Mouse (Mus musculus): ENCODE results near the gene Galnt16.

DNA sequence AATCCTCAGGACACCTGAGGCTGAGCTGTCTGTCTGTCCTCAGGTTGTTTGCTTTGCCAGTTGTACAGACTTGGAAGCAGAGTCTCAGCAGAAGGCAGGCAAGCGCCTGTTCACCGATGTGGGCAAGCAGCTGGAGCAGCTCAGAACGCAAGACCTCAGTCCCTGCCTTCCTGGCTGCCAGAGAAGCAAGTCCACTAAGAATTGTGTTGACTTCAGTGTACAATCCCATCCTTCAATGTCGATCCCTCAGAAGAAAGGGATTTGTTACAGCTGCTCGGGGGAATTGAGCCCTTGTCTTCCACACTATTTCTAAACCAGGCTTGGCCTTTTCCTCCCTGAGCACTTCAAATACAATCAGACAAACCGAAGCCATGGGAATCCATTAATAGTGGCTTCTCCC lies 20.2 kb downstream of the Galnt16 start:
- no peak for TF ChIP-seq CTCF (IDR thresholded peaks at IDR 0.05; ENCODE audit: low read depth, low read length)
- TF ChIP-seq TAL1 (conservative IDR thresholded peaks at IDR 0.05; ENCODE audit: low read depth, low read length): no peak
- no peak for TF ChIP-seq POLR2AphosphoS5 (IDR thresholded peaks at IDR 0.05; ENCODE audit: insufficient replicate concordance, low read depth, low read length)

Measured in G1E (cell line).